Mouse (Mus musculus): Measurements from ENCODE around the gene Adra1b. TPM values are rescaled to one million over a fixed set of nuclear protein-coding genes. Genes with fewer than 3 reads are reported as not detected.

Gene Adra1b
- total and polyA plus RNA-seq, 3 experiments, result 0.11 TPM; not detected in 2

- no peaks in the 10 kb centered on the region for H3K9me3 ChIP-seq (replicated peaks)
- H3K4me1 ChIP-seq (ENCODE audit: insufficient read depth, low read depth, low read length), result no peaks in the 10 kb centered on the region
- H3K4me3 ChIP-seq (ENCODE audit: low read depth, low read length), result no peak overlapping the region
- no peaks in the 10 kb centered on the region for H3K27me3 ChIP-seq (ENCODE audit: insufficient read depth, low read length)
- DNase-seq (ENCODE audit: low spot score) (no peak), ATAC-seq (ENCODE audit: extremely low read depth, insufficient number of reproducible peaks, low FRiP score, poor library complexity, severe bottlenecking) (no peak)
- TF ChIP-seq GATA2 (IDR thresholded peaks at IDR 0.05; ENCODE audit: borderline replicate concordance, low read depth, low read length) (no peak), CTCF (IDR thresholded peaks at IDR 0.05; ENCODE audit: low read depth, low read length) (no peak)
- no peaks in the 10 kb centered on the region for H3K36me3 ChIP-seq (replicated peaks)
Observed at GRCm38 (mm10) chr11:43877211-43877610, 23.8 kb downstream of the Adra1b start.

- DNase-seq (ENCODE audit: low spot score) (no peak), ATAC-seq (ENCODE audit: extremely low read depth, insufficient number of reproducible peaks, low FRiP score, poor library complexity, severe bottlenecking) (no peak)
- TF ChIP-seq TAL1 (conservative IDR thresholded peaks at IDR 0.05; ENCODE audit: low read depth, low read length) (no peak), CTCF (IDR thresholded peaks at IDR 0.05; ENCODE audit: low read depth, low read length) (no peak), GATA1 (IDR thresholded peaks at IDR 0.05; ENCODE audit: borderline replicate concordance, low read length) (no peak), POLR2AphosphoS5 (IDR thresholded peaks at IDR 0.05; ENCODE audit: insufficient replicate concordance, low read depth, low read length) (no peak), GATA2 (IDR thresholded peaks at IDR 0.05; ENCODE audit: borderline replicate concordance, low read depth, low read length) (no peak)
- Histone ChIP-seq H3K4me3 (ENCODE audit: low read depth, low read length) (no peak overlapping the region), H3K4me1 (ENCODE audit: insufficient read depth, low read depth, low read length) (no peaks in the 10 kb centered on the region), H3K9me3 (replicated peaks) (no peaks in the 10 kb centered on the region), H3K27me3 (ENCODE audit: insufficient read depth, low read length) (no peaks in the 10 kb centered on the region; the same call in none of the 2 replicates), H3K36me3 (replicated peaks) (no peaks in the 10 kb centered on the region)
Observed at GRCm38 (mm10) chr11:43867721-43868281, 33.2 kb downstream of the Adra1b start.

- DNase-seq (ENCODE audit: low spot score) (no peak), ATAC-seq (ENCODE audit: extremely low read depth, insufficient number of reproducible peaks, low FRiP score, poor library complexity, severe bottlenecking) (no peak)
- H3K4me1 ChIP-seq (ENCODE audit: insufficient read depth, low read depth, low read length), result no peaks in the 10 kb centered on the region
- H3K4me3 ChIP-seq (ENCODE audit: low read depth, low read length), result no peak overlapping the region
- no peaks in the 10 kb centered on the region for H3K36me3 ChIP-seq (replicated peaks)
- no peaks in the 10 kb centered on the region for H3K9me3 ChIP-seq (replicated peaks)
- TF ChIP-seq CTCF (IDR thresholded peaks at IDR 0.05; ENCODE audit: low read depth, low read length) (no peak), POLR2AphosphoS5 (IDR thresholded peaks at IDR 0.05; ENCODE audit: insufficient replicate concordance, low read depth, low read length) (no peak), TAL1 (conservative IDR thresholded peaks at IDR 0.05; ENCODE audit: low read depth, low read length) (no peak), GATA2 (IDR thresholded peaks at IDR 0.05; ENCODE audit: borderline replicate concordance, low read depth, low read length) (no peak), GATA1 (IDR thresholded peaks at IDR 0.05; ENCODE audit: borderline replicate concordance, low read length) (no peak)
- no peaks in the 10 kb centered on the region for H3K27me3 ChIP-seq (ENCODE audit: insufficient read depth, low read length)
Observed at GRCm38 (mm10) chr11:43865298-43866165, 35.5 kb downstream of the Adra1b start.

GRCm38 (mm10) chr11:43853046-43853445, 48.0 kb downstream of the Adra1b start:
- no peak for DNase-seq (ENCODE audit: low spot score)
- Histone ChIP-seq H3K36me3 (replicated peaks) (no peaks in the 10 kb centered on the region), H3K9me3 (replicated peaks) (no peaks in the 10 kb centered on the region), H3K4me3 (ENCODE audit: low read depth, low read length) (no peak overlapping the region), H3K4me1 (ENCODE audit: insufficient read depth, low read depth, low read length) (no peaks in the 10 kb centered on the region), H3K27me3 (ENCODE audit: insufficient read depth, low read length) (no peaks in the 10 kb centered on the region)
- TF ChIP-seq TAL1 (conservative IDR thresholded peaks at IDR 0.05; ENCODE audit: low read depth, low read length) (no peak), POLR2AphosphoS5 (IDR thresholded peaks at IDR 0.05; ENCODE audit: insufficient replicate concordance, low read depth, low read length) (no peak), GATA1 (IDR thresholded peaks at IDR 0.05; ENCODE audit: borderline replicate concordance, low read length) (no peak), CTCF (IDR thresholded peaks at IDR 0.05; ENCODE audit: low read depth, low read length) (no peak), GATA2 (IDR thresholded peaks at IDR 0.05; ENCODE audit: borderline replicate concordance, low read depth, low read length) (no peak)
- no peak for ATAC-seq (ENCODE audit: extremely low read depth, insufficient number of reproducible peaks, low FRiP score, poor library complexity, severe bottlenecking)

GRCm38 (mm10) chr11:43848056-43848455, 53.0 kb downstream of the Adra1b start:
- Histone ChIP-seq H3K4me3 (ENCODE audit: low read depth, low read length) (no peak overlapping the region), H3K9me3 (replicated peaks) (no peaks in the 10 kb centered on the region), H3K36me3 (replicated peaks) (no peaks in the 10 kb centered on the region), H3K27me3 (ENCODE audit: insufficient read depth, low read length) (no peaks in the 10 kb centered on the region), H3K4me1 (ENCODE audit: insufficient read depth, low read depth, low read length) (no peaks in the 10 kb centered on the region)
- ATAC-seq (ENCODE audit: extremely low read depth, insufficient number of reproducible peaks, low FRiP score, poor library complexity, severe bottlenecking) (no peak), DNase-seq (ENCODE audit: low spot score) (no peak)
- no peak for TF ChIP-seq GATA2 (IDR thresholded peaks at IDR 0.05; ENCODE audit: borderline replicate concordance, low read depth, low read length)
- no peak for TF ChIP-seq POLR2AphosphoS5 (IDR thresholded peaks at IDR 0.05; ENCODE audit: insufficient replicate concordance, low read depth, low read length)
- no peak for TF ChIP-seq GATA1 (IDR thresholded peaks at IDR 0.05; ENCODE audit: borderline replicate concordance, low read length)
- TF ChIP-seq TAL1 (conservative IDR thresholded peaks at IDR 0.05; ENCODE audit: low read depth, low read length), result no peak
- no peak for TF ChIP-seq CTCF (IDR thresholded peaks at IDR 0.05; ENCODE audit: low read depth, low read length)

GRCm38 (mm10) chr11:43841596-43841995, 59.4 kb downstream of the Adra1b start:
- no peak for TF ChIP-seq GATA1 (IDR thresholded peaks at IDR 0.05; ENCODE audit: borderline replicate concordance, low read length)
- TF ChIP-seq TAL1 (conservative IDR thresholded peaks at IDR 0.05; ENCODE audit: low read depth, low read length), result no peak
- TF ChIP-seq CTCF (IDR thresholded peaks at IDR 0.05; ENCODE audit: low read depth, low read length), result no peak
- no peak for TF ChIP-seq POLR2AphosphoS5 (IDR thresholded peaks at IDR 0.05; ENCODE audit: insufficient replicate concordance, low read depth, low read length)
- TF ChIP-seq GATA2 (IDR thresholded peaks at IDR 0.05; ENCODE audit: borderline replicate concordance, low read depth, low read length), result no peak
- H3K4me3 ChIP-seq (ENCODE audit: low read depth, low read length), result no peak overlapping the region
- H3K27me3 ChIP-seq (ENCODE audit: insufficient read depth, low read length), result no peaks in the 10 kb centered on the region
- H3K4me1 ChIP-seq (ENCODE audit: insufficient read depth, low read depth, low read length), result no peaks in the 10 kb centered on the region
- H3K36me3 ChIP-seq (replicated peaks), result no peaks in the 10 kb centered on the region
- no peak for DNase-seq (ENCODE audit: low spot score)
- no peak for ATAC-seq (ENCODE audit: extremely low read depth, insufficient number of reproducible peaks, low FRiP score, poor library complexity, severe bottlenecking)
- H3K9me3 ChIP-seq (replicated peaks), result no peaks in the 10 kb centered on the region
